Mouse (Mus musculus) intestine, postnatal 0 days (tissue): ENCODE measurements at regions not wholly inside any gene's neighbourhood (a gene's known extent, or its start where the extent isn't known, plus 50 kb on each side); places are given as distances from the start of the nearest gene placed in this dataset. TPM values are rescaled to one million over a fixed set of nuclear protein-coding genes. Genes with fewer than 3 reads are reported as not detected.
A peak's percentile ranks its signal among the peaks of the same experiment; 100 is the strongest.

Experiments
- ATAC-seq: fragments of 200-750 bp; cut with Nextera tagmentation; 2 replicates; pipeline ENCODE4 v1.8.0; 2017; ENCODE audit warnings: mild to moderate bottlenecking, moderate TSS enrichment, moderate library complexity
- H3K27ac ChIP-seq: fragments of 300-500 bp; sonication (generic); 2 replicates; pipeline ENCODE4 v1.5.1; 2014; ENCODE audit warnings: mild to moderate bottlenecking, low read depth, low read length, moderate library complexity
- H3K27me3 ChIP-seq: fragments of 300-500 bp; sonication (generic); replicated peaks from 2 replicates; pipeline ENCODE4 v1.6.1; 2014; ENCODE audit warnings: low read length, mixed read lengths; ENCODE audit not compliant: control insufficient read depth, insufficient read depth
- H3K36me3 ChIP-seq: fragments of 300-500 bp; sonication (generic); 2 replicates; pipeline ENCODE4 v1.6.1; 2014; ENCODE audit warnings: mild to moderate bottlenecking, moderate library complexity; ENCODE audit not compliant: control insufficient read depth, insufficient read depth
- H3K4me1 ChIP-seq: fragments of 300-500 bp; sonication (generic); replicated peaks from 2 replicates; pipeline ENCODE4 v1.6.1; 2014; ENCODE audit warnings: antibody characterized with exemption, low read length, mixed read lengths; ENCODE audit not compliant: control insufficient read depth, insufficient read depth
- H3K4me2 ChIP-seq: fragments of 300-500 bp; sonication (generic); replicated peaks from 2 replicates; pipeline ENCODE4 v1.6.1; 2014; ENCODE audit warnings: low read depth, mild to moderate bottlenecking, moderate library complexity
- H3K4me3 ChIP-seq: fragments of 300-500 bp; sonication (generic); 2 replicates; pipeline ENCODE4 v1.5.1; 2014; ENCODE audit warnings: low read depth, low read length
- H3K9ac ChIP-seq: fragments of 300-500 bp; sonication (generic); 2 replicates; pipeline ENCODE4 v1.6.1; 2014; ENCODE audit warnings: mild to moderate bottlenecking, low read depth, low read length
- H3K9me3 ChIP-seq: fragments of 300-500 bp; sonication (generic); 2 replicates; pipeline ENCODE4 v1.6.1; 2016; ENCODE audit warnings: mixed run types; ENCODE audit not compliant: control insufficient read depth
- CTCF ChIP-seq: sonication (generic); IDR thresholded peaks from 2 replicates; pipeline ENCODE4 v1.5.1; 2016; ENCODE audit warnings: low read depth, mild to moderate bottlenecking, control low read depth, antibody characterized with exemption, moderate library complexity
- WGBS: fragments of 180-500 bp; shearing (Covaris S2); extraction: QIAGEN DNeasy Blood & Tissue Kit; methylation state at CpG from one replicate; pipeline ENCODE4 v1.1.7; 2014; 5-methylcytosine and 5-hydroxymethylcytosine counted together
- microRNA-seq: library from miRNA; unstranded; fragments of <30 nt; microRNA quantifications from one replicate; pipeline ENCODE4, GENCODE M21; 2016

- H3K9ac ChIP-seq, result no peak overlapping the region
- WGBS, result 85% methylated on average over 3 of the region's 3 CpGs
- H3K4me2 ChIP-seq, result no peak overlapping the region
- H3K27me3 ChIP-seq, result no peaks in the 10 kb centered on the region
- no peak for ATAC-seq
- no peaks in the 10 kb centered on the region for H3K9me3 ChIP-seq
- H3K4me1 ChIP-seq, result no peaks in the 10 kb centered on the region
- no peak for TF ChIP-seq CTCF
- H3K4me3 ChIP-seq, result no peak overlapping the region
- no peak overlapping the region for H3K27ac ChIP-seq
- no peaks in the 10 kb centered on the region for H3K36me3 ChIP-seq
Observed at GRCm38 (mm10) chr2:16929974-16930373, 573.9 kb downstream of the Plxdc2 start.

DNA sequence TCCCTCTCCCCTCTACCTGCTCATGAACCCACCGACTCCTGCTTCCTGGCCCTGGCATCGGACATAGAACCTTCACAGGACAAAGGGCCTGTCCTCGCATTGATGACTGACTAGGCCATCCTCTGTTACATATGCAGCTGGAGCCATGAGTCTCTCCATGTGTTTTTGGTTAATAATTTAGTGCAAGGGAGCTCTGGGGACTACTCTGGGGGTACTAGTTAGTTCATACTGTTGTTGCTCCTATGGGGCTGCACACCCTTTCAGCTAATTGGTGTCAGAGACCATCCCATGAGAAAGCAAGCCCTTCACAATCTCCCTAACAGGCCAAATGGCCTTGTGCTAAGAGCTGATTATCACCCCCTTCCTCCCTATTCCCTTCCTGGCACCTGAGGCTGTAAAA lies 603.3 kb downstream of the Plxdc2 start:
- Histone ChIP-seq H3K9ac (no peak overlapping the region), H3K27ac (no peak overlapping the region), H3K4me1 (no peaks in the 10 kb centered on the region), H3K4me2 (no peak overlapping the region), H3K4me3 (no peak overlapping the region), H3K36me3 (no peaks in the 10 kb centered on the region), H3K27me3 (no peaks in the 10 kb centered on the region), H3K9me3 (no peaks in the 10 kb centered on the region)
- TF ChIP-seq CTCF, result no peak
- no peak for ATAC-seq
- 89% methylated on average over 3 of the region's 3 CpGs for WGBS

DNA sequence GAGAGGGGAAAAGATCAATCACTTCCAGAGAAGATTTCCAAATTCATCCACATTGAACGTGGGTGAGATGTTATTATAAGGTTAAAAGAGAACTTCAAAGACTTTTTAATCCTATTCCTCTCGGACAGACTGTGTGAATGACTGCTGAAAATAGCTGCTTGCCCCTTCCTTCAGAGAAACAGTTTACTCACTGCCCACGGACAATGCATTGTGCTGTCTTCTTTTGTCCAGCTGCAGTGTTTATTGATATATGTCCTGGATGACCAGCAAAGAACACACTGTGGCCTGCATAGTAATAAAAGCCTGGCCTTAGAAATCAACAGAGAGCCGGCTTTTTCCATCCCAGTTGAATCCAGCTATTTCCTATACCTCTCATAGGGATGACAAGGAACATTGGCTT lies 621.3 kb downstream of the Plxdc2 start:
- H3K9ac ChIP-seq, result no peak overlapping the region
- WGBS, result 39% methylated on average over 4 of the region's 4 CpGs
- H3K9me3 ChIP-seq, result no peaks in the 10 kb centered on the region
- no peak overlapping the region for H3K4me3 ChIP-seq
- TF ChIP-seq CTCF, result no peak
- H3K36me3 ChIP-seq, result no peaks in the 10 kb centered on the region
- H3K27ac ChIP-seq, result no peak overlapping the region
- ATAC-seq, result no peak
- no peaks in the 10 kb centered on the region for H3K4me1 ChIP-seq
- H3K27me3 ChIP-seq, result no peaks in the 10 kb centered on the region
- no peak overlapping the region for H3K4me2 ChIP-seq

DNA sequence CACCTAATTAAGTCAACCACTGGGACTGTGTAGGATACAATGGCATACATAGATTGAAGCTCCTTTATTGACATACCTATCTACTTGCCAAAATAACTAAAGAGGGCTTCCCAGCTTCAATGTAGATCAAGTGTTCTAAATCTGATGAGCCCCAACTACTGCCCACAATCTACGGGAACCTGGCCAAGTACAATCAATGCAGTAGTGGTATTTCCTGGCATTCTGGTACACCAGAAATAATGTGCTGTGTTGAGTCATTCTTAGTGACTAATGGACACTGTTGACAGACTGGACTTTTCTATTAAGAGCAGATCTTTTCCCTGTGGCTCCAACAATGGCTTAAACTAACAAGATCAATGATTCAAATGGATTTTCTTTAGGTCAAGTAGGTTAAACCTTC lies 626.7 kb downstream of the Plxdc2 start:
- WGBS, result 68% methylated on average over 1 of the region's 1 CpGs
- H3K36me3 ChIP-seq, result no peaks in the 10 kb centered on the region
- no peaks in the 10 kb centered on the region for H3K9me3 ChIP-seq
- no peaks in the 10 kb centered on the region for H3K4me1 ChIP-seq
- ATAC-seq, result no peak
- no peak overlapping the region for H3K27ac ChIP-seq
- H3K4me2 ChIP-seq, result no peak overlapping the region
- H3K9ac ChIP-seq, result no peak overlapping the region
- TF ChIP-seq CTCF, result no peak
- H3K27me3 ChIP-seq, result no peaks in the 10 kb centered on the region
- H3K4me3 ChIP-seq, result no peak overlapping the region

GRCm38 (mm10) chr2:16983583-16984221 lies 627.6 kb downstream of the Plxdc2 start:
- H3K27ac ChIP-seq, result no peak overlapping the region
- H3K9me3 ChIP-seq, result no peaks in the 10 kb centered on the region
- ATAC-seq, result peak; percentile 61; the same call in 1 of the 2 replicates
- no peaks in the 10 kb centered on the region for H3K27me3 ChIP-seq
- 47% methylated on average over 5 of the region's 5 CpGs for WGBS
- 0 out of 2 replicates have a peak overlapping the region, but pooled peaks have one; percentile 21 for H3K4me2 ChIP-seq
- TF ChIP-seq CTCF, result no peak
- H3K36me3 ChIP-seq, result no peaks in the 10 kb centered on the region
- H3K9ac ChIP-seq, result no peak overlapping the region
- H3K4me3 ChIP-seq, result no peak overlapping the region
- H3K4me1 ChIP-seq, result no peaks in the 10 kb centered on the region

Small RNA genes lying in the stretch of these regions (microRNA-seq; reads per million reads assigned to microRNA genes)
- not detected for gene Gm24933
